ENCODE assay signal across 9 mouse cellular contexts in genomic region chr17:35048149-35048931, GRCm38 (mm10). TPM values are rescaled to one million over a fixed set of nuclear protein-coding genes. Genes with fewer than 3 reads are reported as not detected.
DNase-seq lines count a peak whose midpoint lies in the region; ATAC-seq and TF ChIP-seq lines count a peak whose summit lies in the region.
"Had no signal": no experiment of that assay in that cellular context is flagged by ENCODE, and none has a peak within 500 bp of the region (broad histone marks: within the 10 kb centered on the region; RNA-seq: fewer than 3 reads in every experiment).

No protein-coding gene starts in this region.

- H3K4me2 ChIP-seq in heart, embryonic 16.5 days (ENCODE audit: low read depth, low read length), result peak overlapping the region; percentile 85
- 0 out of 2 replicates have a peak overlapping the region, but pooled peaks have one; percentile 10 for H3K4me2 ChIP-seq in limb, embryonic 14.5 days (replicated peaks; ENCODE audit: low read depth, low read length, severe bottlenecking)
- H3K4me2 ChIP-seq in stomach, embryonic 15.5 days, result peak overlapping the region; percentile 98

- 0 out of 2 replicates have a peak, but pooled peaks have one; percentile 2 for ATAC-seq in G1E (ENCODE audit: extremely low read depth, insufficient number of reproducible peaks, low FRiP score, poor library complexity, severe bottlenecking)
- ATAC-seq in heart, embryonic 16.5 days (replicated peaks; ENCODE audit: extremely low read depth, insufficient read depth, low FRiP score), result no peak
- no peak for ATAC-seq in limb, embryonic 14.5 days (ENCODE audit: low FRiP score, low read depth)
- no peak for ATAC-seq in stomach, embryonic 15.5 days (ENCODE audit: insufficient read depth, low FRiP score, low read depth)
- ATAC-seq: Patski had no signal

- H3K9ac ChIP-seq in heart, embryonic 16.5 days (ENCODE audit: low read length), result peak overlapping the region; percentile 23
- H3K9ac ChIP-seq in limb, embryonic 14.5 days (ENCODE audit: low read depth, low read length, severe bottlenecking), result no peak overlapping the region; the same call in 1 of the 2 replicates
- H3K9ac ChIP-seq in stomach, embryonic 15.5 days, result no peak overlapping the region

- no peaks in the 10 kb centered on the region for H3K27me3 ChIP-seq in G1E (ENCODE audit: insufficient read depth, low read length)
- no peaks in the 10 kb centered on the region for H3K27me3 ChIP-seq in heart, embryonic 16.5 days (ENCODE audit: control insufficient read depth, insufficient read depth, low read length)
- H3K27me3 ChIP-seq in limb, embryonic 14.5 days (ENCODE audit: control insufficient read depth, insufficient read depth, low read length), result no peaks in the 10 kb centered on the region
- H3K27me3 ChIP-seq in stomach, embryonic 15.5 days (replicated peaks), result no peaks in the 10 kb centered on the region
- H3K27me3 ChIP-seq: Patski had no signal

- TF ChIP-seq POLR2A in limb, embryonic 14.5 days (IDR thresholded peaks at IDR 0.05; ENCODE audit: borderline replicate concordance, extremely low read depth, insufficient read depth, insufficient read length), result no peak

- no peak for TF ChIP-seq CTCF in gastrocnemius, adult 2 months (IDR thresholded peaks at IDR 0.05)
- no peak for TF ChIP-seq CTCF in G1E (IDR thresholded peaks at IDR 0.05; ENCODE audit: low read depth, low read length)

- H3K36me3 ChIP-seq in G1E (replicated peaks), result peaks cover 31% of the 10 kb centered on the region
- peaks cover 8% of the 10 kb centered on the region for H3K36me3 ChIP-seq in heart, embryonic 16.5 days (ENCODE audit: control insufficient read depth, insufficient read depth)
- H3K36me3 ChIP-seq in limb, embryonic 14.5 days (ENCODE audit: control insufficient read depth, insufficient read depth, low read length), result peaks cover 14% of the 10 kb centered on the region
- H3K36me3 ChIP-seq in stomach, embryonic 15.5 days, result peaks cover 5% of the 10 kb centered on the region; the same call in 1 of the 2 replicates

- peaks cover 79% of the 10 kb centered on the region for H3K4me1 ChIP-seq in G1E (ENCODE audit: insufficient read depth, low read depth, low read length)
- H3K4me1 ChIP-seq in heart, embryonic 16.5 days (ENCODE audit: control insufficient read depth, insufficient read depth, low read length), result peaks cover 50% of the 10 kb centered on the region
- peaks cover 41% of the 10 kb centered on the region for H3K4me1 ChIP-seq in limb, embryonic 14.5 days (ENCODE audit: control insufficient read depth, insufficient read depth, low read length)
- H3K4me1 ChIP-seq in stomach, embryonic 15.5 days, result peaks cover 45% of the 10 kb centered on the region

- intact Hi-C loops in gastrocnemius, adult 2 months (cut with DNase I), result no loop called here

- 22% methylated on average over 11 of the region's 11 CpGs for WGBS in heart, embryonic 16.5 days
- WGBS in limb, embryonic 14.5 days, result 38% methylated on average over 11 of the region's 11 CpGs
- whole genome bisulfite sequencing in stomach, embryonic 15.5 days, result 23% methylated on average over 11 of the region's 11 CpGs

- peak overlapping the region; percentile 47 for H3K4me3 ChIP-seq in gastrocnemius, adult 2 months
- H3K4me3 ChIP-seq in G1E (ENCODE audit: low read depth, low read length), result peak overlapping the region; percentile 57; the same call in 1 of the 2 replicates
- H3K4me3 ChIP-seq in heart, embryonic 16.5 days (ENCODE audit: low read length), result no peak overlapping the region
- H3K4me3 ChIP-seq in limb, embryonic 14.5 days (replicated peaks; ENCODE audit: low read length), result no peak overlapping the region
- no peak overlapping the region; the same call in 1 of the 2 replicates for H3K4me3 ChIP-seq in stomach, embryonic 15.5 days (replicated peaks)

- DNase-seq in gastrocnemius, adult 2 months, result no peak
- no peak for DNase-seq in gastrocnemius, adult 8-10 months (ENCODE audit: low spot score in 2 of 2)
- peak; percentile 71 for DNase-seq in G1E (ENCODE audit: low spot score)
- DNase-seq in limb, embryonic 14.5 days (ENCODE audit: low spot score), result no peak
- no peak for DNase-seq in right cerebral cortex, postnatal 25 days
- DNase-seq in cerebellum, adult 18-20 months, result no peak

- peak overlapping the region; percentile 91 for H3K27ac ChIP-seq in gastrocnemius, adult 2 months
- H3K27ac ChIP-seq in heart, embryonic 16.5 days (ENCODE audit: low read length), result peak overlapping the region; percentile 98
- peak overlapping the region; percentile 26 for H3K27ac ChIP-seq in limb, embryonic 14.5 days (replicated peaks; ENCODE audit: low read depth, low read length)
- peak overlapping the region; percentile 98 for H3K27ac ChIP-seq in stomach, embryonic 15.5 days

- no peaks in the 10 kb centered on the region for H3K9me3 ChIP-seq in G1E (replicated peaks)
- H3K9me3 ChIP-seq in heart, embryonic 16.5 days (replicated peaks; ENCODE audit: control insufficient read depth, low read length), result no peaks in the 10 kb centered on the region
- H3K9me3 ChIP-seq in limb, embryonic 14.5 days (ENCODE audit: control insufficient read depth, low read length), result no peaks in the 10 kb centered on the region
- no peaks in the 10 kb centered on the region for H3K9me3 ChIP-seq in stomach, embryonic 15.5 days

RNA-seq across cellular contexts. Expression of gene Clic1, which starts 1.4 kb away (rescaled TPM):
- total RNA-seq in gastrocnemius, adult 2 months (2021), result 10 to 100 TPM in 1 of 2 experiments, 1 to 10 TPM in 1; 7.2 to 11.3 TPM
- total RNA-seq in gastrocnemius, adult 8-10 months (2022), result 1 to 10 TPM; 5.2 to 9.0 (median 6.6) TPM
- total RNA-seq in G1E (2014; fragmentation: Nextera tagmentation), result 211 and 218 TPM in 2 replicates
- 562 and 724 TPM in 2 replicates for total RNA-seq in G1E (2017)
- 233 and 258 TPM in 2 replicates for polyA plus RNA-seq in G1E (2012)
- polyA plus RNA-seq in heart, embryonic 16.5 days (2015; fragmentation: Nextera tagmentation; extraction: Ambion mirVana), result 349 and 372 TPM in 2 replicates
- polyA plus RNA-seq in limb, embryonic 14.5 days (2012; rRNA removed), result 229 and 236 TPM in 2 replicates
- 103 and 108 TPM in 2 replicates for polyA plus RNA-seq in limb, embryonic 14.5 days (2014; fragmentation: Nextera tagmentation; extraction: Ambion mirVana)
- 361 and 363 TPM in 2 replicates for polyA plus RNA-seq in stomach, embryonic 15.5 days (2015; fragmentation: Nextera tagmentation; extraction: Ambion mirVana)

RNA-seq across cellular contexts. Expression of gene Msh5, which starts 1.8 kb away (rescaled TPM):
- not detected for total RNA-seq in gastrocnemius, adult 2 months (2021)
- not detected for total RNA-seq in gastrocnemius, adult 8-10 months (2022)
- total RNA-seq in G1E (2014; fragmentation: Nextera tagmentation) (41.7 and 45.5 TPM in 2 replicates), G1E (2017) (11.8 and 12.4 TPM in 2 replicates)
- polyA plus RNA-seq in G1E (2012), result 11.3 and 11.5 TPM in 2 replicates
- polyA plus RNA-seq in heart, embryonic 16.5 days (2015; fragmentation: Nextera tagmentation; extraction: Ambion mirVana), result 3.5 and 3.7 TPM in 2 replicates
- 6.4 and 6.5 TPM in 2 replicates for polyA plus RNA-seq in limb, embryonic 14.5 days (2012; rRNA removed)
- polyA plus RNA-seq in limb, embryonic 14.5 days (2014; fragmentation: Nextera tagmentation; extraction: Ambion mirVana), result 3.4 and 3.5 TPM in 2 replicates
- polyA plus RNA-seq in stomach, embryonic 15.5 days (2015; fragmentation: Nextera tagmentation; extraction: Ambion mirVana), result 3.8 and 4.8 TPM in 2 replicates

RNA-seq across cellular contexts. Expression of gene Ddah2, which starts 10.5 kb away (rescaled TPM):
- total RNA-seq in gastrocnemius, adult 2 months (2021), result 1 to 10 TPM; 6.9 to 9.3 TPM
- total RNA-seq in gastrocnemius, adult 8-10 months (2022), result 1 to 10 TPM; 4.3 to 6.2 (median 5.1) TPM
- total RNA-seq in G1E (2014; fragmentation: Nextera tagmentation), result 52.4 and 70.3 TPM in 2 replicates
- 179 and 180 TPM in 2 replicates for total RNA-seq in G1E (2017)
- polyA plus RNA-seq in G1E (2012), result 242 and 291 TPM in 2 replicates
- polyA plus RNA-seq in heart, embryonic 16.5 days (2015; fragmentation: Nextera tagmentation; extraction: Ambion mirVana), result 171 and 193 TPM in 2 replicates
- 271 and 326 TPM in 2 replicates for polyA plus RNA-seq in limb, embryonic 14.5 days (2012; rRNA removed)
- polyA plus RNA-seq in limb, embryonic 14.5 days (2014; fragmentation: Nextera tagmentation; extraction: Ambion mirVana), result 358 and 403 TPM in 2 replicates
- 210 and 216 TPM in 2 replicates for polyA plus RNA-seq in stomach, embryonic 15.5 days (2015; fragmentation: Nextera tagmentation; extraction: Ambion mirVana)

RNA-seq across cellular contexts. Expression of gene Ly6g6c, which starts 16.8 kb away (rescaled TPM):
- total RNA-seq in gastrocnemius, adult 2 months (2021), result not detected
- not detected for total RNA-seq in gastrocnemius, adult 8-10 months (2022)
- total RNA-seq in G1E (2014; fragmentation: Nextera tagmentation), result not detected in 2 replicates
- total RNA-seq in G1E (2017), result 0.16 TPM in 1 of 2 replicates, not detected in the other
- not detected in 2 replicates for polyA plus RNA-seq in G1E (2012)
- 0.17 TPM in 1 of 2 replicates, not detected in the other for polyA plus RNA-seq in heart, embryonic 16.5 days (2015; fragmentation: Nextera tagmentation; extraction: Ambion mirVana)
- 3.4 and 5.5 TPM in 2 replicates for polyA plus RNA-seq in limb, embryonic 14.5 days (2012; rRNA removed)
- polyA plus RNA-seq in limb, embryonic 14.5 days (2014; fragmentation: Nextera tagmentation; extraction: Ambion mirVana), result 10.4 and 22.3 TPM in 2 replicates
- 6.2 and 17.2 TPM in 2 replicates for polyA plus RNA-seq in stomach, embryonic 15.5 days (2015; fragmentation: Nextera tagmentation; extraction: Ambion mirVana)
- polyA plus RNA-seq: Patski had no signal

RNA-seq across cellular contexts. Expression of gene Mpig6b, which starts 17.6 kb away (rescaled TPM):
- total RNA-seq in gastrocnemius, adult 2 months (2021), result not detected
- total RNA-seq in gastrocnemius, adult 8-10 months (2022), result not detected
- total RNA-seq in G1E (2014; fragmentation: Nextera tagmentation), result not detected in 2 replicates
- total RNA-seq in G1E (2017), result 0.06 TPM in 1 of 2 replicates, not detected in the other
- polyA plus RNA-seq in G1E (2012), result not detected in 2 replicates
- 0.16 and 0.54 TPM in 2 replicates for polyA plus RNA-seq in heart, embryonic 16.5 days (2015; fragmentation: Nextera tagmentation; extraction: Ambion mirVana)
- 0.45 and 0.47 TPM in 2 replicates for polyA plus RNA-seq in limb, embryonic 14.5 days (2012; rRNA removed)
- 0.64 and 1.3 TPM in 2 replicates for polyA plus RNA-seq in limb, embryonic 14.5 days (2014; fragmentation: Nextera tagmentation; extraction: Ambion mirVana)
- polyA plus RNA-seq in stomach, embryonic 15.5 days (2015; fragmentation: Nextera tagmentation; extraction: Ambion mirVana), result 0.44 and 0.73 TPM in 2 replicates
- polyA plus RNA-seq: Patski had no signal

Comparison
In these comparisons a context has a peak if more than half of its experiments do, and no peak if none do; other contexts are left out.
1. H3K27ac ChIP-seq: peak in every context shown above with its lines; median percentile 98 in heart, embryonic 16.5 days; 98 in stomach, embryonic 15.5 days; 91 in gastrocnemius, adult 2 months; 26 in limb, embryonic 14.5 days.
2. H3K4me3 ChIP-seq: peak in gastrocnemius, adult 2 months (single experiment) and G1E (single experiment); none in heart, embryonic 16.5 days (single experiment), limb, embryonic 14.5 days (single experiment) and stomach, embryonic 15.5 days (single experiment).
3. H3K4me2 ChIP-seq: peak in every context shown above with its lines; median percentile 98 in stomach, embryonic 15.5 days; 85 in heart, embryonic 16.5 days; 10 in limb, embryonic 14.5 days.